Mouse (Mus musculus): Measurements from ENCODE around the gene Ilf2.

Ilf2 gene

GRCm38 (mm10) chr3:90508287-90508949 is 32.5 kb downstream of the Ilf2 start:
- DNase-seq (ENCODE audit: extremely low read depth, low read depth, low spot score), result no peak

- DNase-seq (ENCODE audit: extremely low read depth, low read depth, low spot score), result peak; percentile 80
Observed at GRCm38 (mm10) chr3:90508950-90509746, 33.2 kb downstream of the Ilf2 start, which contains the start of gene Chtop. Gene Chtop (minus strand): TSS chr3:90509498.

GRCm38 (mm10) chr3:90509747-90510123 is 33.8 kb downstream of the Ilf2 start:
- DNase-seq (ENCODE audit: extremely low read depth, low read depth, low spot score), result no peak

GRCm38 (mm10) chr3:90512276-90512675 is 36.4 kb downstream of the Ilf2 start:
- DNase-seq (ENCODE audit: extremely low read depth, low read depth, low spot score), result no peak

GRCm38 (mm10) chr3:90512948-90513642 is 37.2 kb downstream of the Ilf2 start:
- DNase-seq (ENCODE audit: extremely low read depth, low read depth, low spot score), result no peak

GRCm38 (mm10) chr3:90513796-90514590 is 38.1 kb downstream of the Ilf2 start, which contains the start of the genes S100a1 and S100a13:
Gene S100a1 (minus strand): TSS chr3:90514392.
Gene S100a13 (plus strand): TSS chr3:90514435.
- DNase-seq (ENCODE audit: extremely low read depth, low read depth, low spot score), result no peak

- no peak for DNase-seq (ENCODE audit: extremely low read depth, low read depth, low spot score)
Observed at GRCm38 (mm10) chr3:90514691-90515090, 38.8 kb downstream of the Ilf2 start.

- DNase-seq (ENCODE audit: extremely low read depth, low read depth, low spot score), result no peak
Observed at GRCm38 (mm10) chr3:90515242-90515641, 39.3 kb downstream of the Ilf2 start.

GRCm38 (mm10) chr3:90515789-90516188 is 39.9 kb downstream of the Ilf2 start:
- DNase-seq (ENCODE audit: extremely low read depth, low read depth, low spot score), result no peak

- DNase-seq (ENCODE audit: extremely low read depth, low read depth, low spot score), result no peak
Observed at GRCm38 (mm10) chr3:90517711-90518110, 41.8 kb downstream of the Ilf2 start.

GRCm38 (mm10) chr3:90525421-90525820 is 49.5 kb downstream of the Ilf2 start:
- peak; percentile 98 for DNase-seq (ENCODE audit: extremely low read depth, low read depth, low spot score)

- DNase-seq (ENCODE audit: extremely low read depth, low read depth, low spot score), result peak; percentile 90
Observed at GRCm38 (mm10) chr3:90526076-90526475, 50.1 kb downstream of the Ilf2 start.

- DNase-seq (ENCODE audit: extremely low read depth, low read depth, low spot score), result no peak
Observed at GRCm38 (mm10) chr3:90526580-90526979, 50.7 kb downstream of the Ilf2 start, which contains the start of gene S100a14. Gene S100a14 (plus strand): TSS chr3:90526856.

GRCm38 (mm10) chr3:90527291-90527873 is 51.5 kb downstream of the Ilf2 start:
- DNase-seq (ENCODE audit: extremely low read depth, low read depth, low spot score), result peak; percentile 95

- no peak for DNase-seq (ENCODE audit: extremely low read depth, low read depth, low spot score)
Observed at GRCm38 (mm10) chr3:90531713-90532112, 55.8 kb downstream of the Ilf2 start.

GRCm38 (mm10) chr3:90535446-90535845 is 59.5 kb downstream of the Ilf2 start:
- DNase-seq (ENCODE audit: extremely low read depth, low read depth, low spot score), result no peak

- no peak for DNase-seq (ENCODE audit: extremely low read depth, low read depth, low spot score)
Observed at GRCm38 (mm10) chr3:90537141-90537904, 61.4 kb downstream of the Ilf2 start, which contains the start of gene S100a16. Gene S100a16 (plus strand): TSS chr3:90537254.

- DNase-seq (ENCODE audit: extremely low read depth, low read depth, low spot score), result no peak
Observed at GRCm38 (mm10) chr3:90537905-90538296, 62.0 kb downstream of the Ilf2 start.
